Mouse (Mus musculus): Measurements from ENCODE around the gene Gm49425.

Gm49425 gene

GRCm38 (mm10) chr15:101485911-101486635 lies 31.0 kb downstream of the Gm49425 start:
- no peak for DNase-seq (ENCODE audit: low spot score)

GRCm38 (mm10) chr15:101484939-101485338 lies 32.1 kb downstream of the Gm49425 start:
- DNase-seq (ENCODE audit: low spot score) = no peak

GRCm38 (mm10) chr15:101483646-101484045 lies 33.4 kb downstream of the Gm49425 start:
- no peak for DNase-seq (ENCODE audit: low spot score)

DNA sequence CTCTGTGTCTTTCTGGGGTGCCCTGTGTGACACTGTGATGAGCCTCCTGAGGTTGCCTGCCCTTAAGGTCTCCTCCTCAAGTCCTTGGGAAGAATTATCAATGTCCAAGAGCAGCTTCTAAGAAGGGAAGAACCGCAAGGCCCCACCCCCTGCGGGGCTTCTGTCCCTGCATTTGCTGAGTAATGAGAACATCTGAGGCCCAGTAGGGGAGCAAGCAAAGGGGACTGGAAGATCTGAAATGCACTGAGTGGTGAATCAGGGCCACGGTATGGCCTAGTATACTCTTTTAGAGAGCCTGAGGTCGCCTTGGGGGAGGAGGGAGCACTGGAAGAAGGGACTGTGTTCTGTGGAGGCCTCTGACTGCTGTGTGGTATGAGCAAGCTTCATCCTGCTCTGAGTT lies 35.0 kb downstream of the Gm49425 start:
- DNase-seq (ENCODE audit: low spot score) = no peak

GRCm38 (mm10) chr15:101479666-101480060 lies 37.4 kb downstream of the Gm49425 start:
- DNase-seq (ENCODE audit: low spot score) = no peak

GRCm38 (mm10) chr15:101479007-101479665 lies 37.9 kb downstream of the Gm49425 start:
- no peak for DNase-seq (ENCODE audit: low spot score)

DNA sequence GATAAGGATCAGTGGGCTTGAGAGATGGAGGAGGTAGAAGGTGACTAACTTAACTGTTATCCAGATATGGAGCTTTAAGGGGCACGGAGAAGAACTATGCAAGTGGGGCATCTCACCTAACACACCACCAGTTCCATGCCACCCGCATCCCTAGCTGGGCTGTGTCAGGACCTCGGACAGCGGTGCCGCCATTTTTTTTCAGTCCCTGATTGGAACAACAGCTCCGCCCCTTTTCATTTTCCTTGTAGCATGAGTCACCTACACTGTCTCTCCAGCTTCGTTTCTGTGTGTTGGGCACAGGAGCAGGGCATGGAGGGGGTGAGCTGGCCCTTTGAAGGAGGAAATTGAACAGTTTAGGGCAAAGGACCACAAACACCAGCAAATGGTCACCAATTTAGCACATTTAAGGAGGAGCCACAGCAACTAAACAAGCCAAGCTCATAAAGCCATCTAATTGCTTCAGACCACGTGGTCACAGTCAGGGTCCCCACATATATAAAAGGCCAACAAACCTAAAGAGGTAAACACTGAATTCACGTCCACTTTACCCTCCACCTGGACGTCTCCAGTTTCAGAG lies 44.0 kb downstream of the Gm49425 start, which contains the start of gene Krt86:
TSS of gene Krt86 (plus strand) at position 527 of the 577 bp plus-strand sequence.
- DNase-seq (ENCODE audit: low spot score) = no peak

GRCm38 (mm10) chr15:101469093-101469492 lies 48.0 kb downstream of the Gm49425 start:
- DNase-seq (ENCODE audit: low spot score) = no peak
